Mouse (Mus musculus): ENCODE results near the gene Mrvi1. TPM values are rescaled to one million over a fixed set of nuclear protein-coding genes. Genes with fewer than 3 reads are reported as not detected.

The Mrvi1 gene
- total RNA-seq, 1 experiment: 0.27 TPM

DNA sequence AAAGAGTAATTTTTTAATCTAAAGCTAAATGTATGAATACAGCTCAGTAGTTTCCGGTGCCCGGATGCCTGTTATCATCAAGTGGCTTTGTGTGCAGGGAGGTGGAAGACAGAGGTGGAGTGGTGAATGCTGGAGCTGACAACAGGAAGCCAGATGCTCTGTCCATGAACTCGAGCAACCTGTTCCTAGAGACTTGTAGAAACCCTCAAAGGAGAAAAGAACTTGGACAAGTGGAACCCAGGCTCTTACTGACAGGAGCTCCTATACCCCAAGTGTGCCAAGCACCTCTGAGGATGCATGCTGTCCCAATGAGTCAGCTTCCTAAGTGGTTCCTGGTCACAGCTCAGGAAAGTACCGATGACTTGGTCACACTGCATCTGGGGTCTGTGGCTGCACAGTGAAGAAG is 41.1 kb downstream of the Mrvi1 start:
- Histone ChIP-seq H3K9me3 (ENCODE audit: control insufficient read depth, insufficient read depth, low read depth, low read length) (no peaks in the 10 kb centered on the region), H3K27ac (ENCODE audit: insufficient read depth, low read depth, low read length, poor library complexity, severe bottlenecking) (no peak overlapping the region), H3K4me1 (ENCODE audit: control insufficient read depth in 2 of 2, insufficient read depth in 2 of 2, low read length in 2 of 2, poor library complexity in 1 of 2) (peaks cover 0 to 10% of the 10 kb centered on the region in 2 experiments; a peak in 3 of 4 replicates), H3K4me3 (ENCODE audit: insufficient read depth in 1 of 2, low read depth in 1 of 2, low read length in 2 of 2, poor library complexity in 1 of 2, severe bottlenecking in 1 of 2) (no peak overlapping the region), H3K36me3 (ENCODE audit: control insufficient read depth, insufficient read depth, low read length, poor library complexity, severe bottlenecking) (no peaks in the 10 kb centered on the region), H3K9ac (ENCODE audit: insufficient read depth, low read depth, low read length, poor library complexity, severe bottlenecking) (no peak overlapping the region)
- TF ChIP-seq ZC3H11A (IDR thresholded peaks at IDR 0.05; ENCODE audit: borderline replicate concordance, low read depth, low read length) (no peak), MAFK (IDR thresholded peaks at IDR 0.05; ENCODE audit: insufficient read depth, low read depth, low read length) (no peak), ZNF384 (IDR thresholded peaks at IDR 0.05; ENCODE audit: low read depth, low read length) (no peak), CHD2 (IDR thresholded peaks at IDR 0.05; ENCODE audit: low read depth, low read length) (no peak), HCFC1 (IDR thresholded peaks at IDR 0.05; ENCODE audit: borderline replicate concordance, insufficient read depth, low read length) (no peak)
- in situ Hi-C loops (cut with MboI; ENCODE audit: low sequenced_read_pairs in 2 of 2, unreplicated experiment in 2 of 2): no loop called here
- no peak for DNase-seq (ENCODE audit: low read depth, low spot score)

DNA sequence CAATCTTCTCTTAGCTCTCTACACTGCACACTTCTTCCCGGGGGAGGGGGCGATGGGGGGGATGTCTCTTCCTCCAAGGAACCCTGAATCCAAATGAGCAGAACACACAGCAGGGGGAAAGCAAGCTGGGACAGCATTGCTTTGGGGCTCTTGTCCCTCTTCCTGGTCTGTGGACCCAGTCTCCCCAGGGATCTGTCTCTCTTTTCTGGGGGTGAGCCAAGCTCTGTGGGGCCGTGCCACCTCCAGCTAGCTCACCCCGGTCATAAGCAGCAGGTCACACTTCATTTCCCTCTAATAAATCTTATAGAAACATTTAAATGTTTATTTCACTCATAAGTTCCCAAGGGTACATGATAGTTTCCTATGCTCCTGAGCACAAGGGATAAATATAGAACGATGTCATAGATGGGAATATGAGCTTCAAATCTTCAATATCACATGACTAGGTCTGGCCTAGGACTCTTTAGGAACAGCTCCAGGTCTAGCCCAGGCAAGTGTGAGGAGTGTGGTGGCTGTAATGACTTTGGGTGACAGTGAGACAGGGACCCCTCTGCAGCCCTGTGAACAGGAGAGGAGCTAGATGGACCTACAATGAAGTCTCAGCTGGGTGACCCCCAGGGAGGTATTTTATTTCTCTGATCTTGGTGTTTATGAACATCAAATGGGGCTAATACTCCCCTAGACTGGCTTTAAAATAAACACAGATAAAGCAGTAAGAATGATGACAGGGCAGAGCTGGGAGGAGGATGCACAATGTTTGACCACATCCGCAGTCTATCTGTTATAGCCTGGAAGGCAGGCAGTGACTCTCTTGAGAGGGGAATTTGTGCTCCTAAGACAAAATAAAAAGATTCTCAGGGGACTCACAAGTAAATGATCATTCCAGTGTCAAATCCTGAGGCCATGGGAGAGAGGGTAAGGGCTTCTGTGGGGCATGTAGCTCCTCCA is 46.2 kb downstream of the Mrvi1 start:
- DNase-seq (ENCODE audit: low read depth, low spot score): no peak
- H3K4me1 ChIP-seq (ENCODE audit: control insufficient read depth in 2 of 2, insufficient read depth in 2 of 2, low read length in 2 of 2, poor library complexity in 1 of 2): peaks cover 0 to under 1% of the 10 kb centered on the region in 2 experiments; a peak in 1 of 4 replicates
- H3K27ac ChIP-seq (ENCODE audit: insufficient read depth, low read depth, low read length, poor library complexity, severe bottlenecking): no peak overlapping the region
- TF ChIP-seq HCFC1 (IDR thresholded peaks at IDR 0.05; ENCODE audit: borderline replicate concordance, insufficient read depth, low read length) (no peak), CHD2 (IDR thresholded peaks at IDR 0.05; ENCODE audit: low read depth, low read length) (no peak), MAFK (IDR thresholded peaks at IDR 0.05; ENCODE audit: insufficient read depth, low read depth, low read length) (no peak), ZC3H11A (IDR thresholded peaks at IDR 0.05; ENCODE audit: borderline replicate concordance, low read depth, low read length) (no peak), ZNF384 (IDR thresholded peaks at IDR 0.05; ENCODE audit: low read depth, low read length) (no peak)
- in situ Hi-C loops (cut with MboI; ENCODE audit: low sequenced_read_pairs in 2 of 2, unreplicated experiment in 2 of 2): no loop called here
- no peaks in the 10 kb centered on the region for H3K36me3 ChIP-seq (ENCODE audit: control insufficient read depth, insufficient read depth, low read length, poor library complexity, severe bottlenecking)
- H3K4me3 ChIP-seq (ENCODE audit: insufficient read depth in 1 of 2, low read depth in 1 of 2, low read length in 2 of 2, poor library complexity in 1 of 2, severe bottlenecking in 1 of 2): no peak overlapping the region
- no peak overlapping the region for H3K9ac ChIP-seq (ENCODE audit: insufficient read depth, low read depth, low read length, poor library complexity, severe bottlenecking)
- H3K9me3 ChIP-seq (ENCODE audit: control insufficient read depth, insufficient read depth, low read depth, low read length): no peaks in the 10 kb centered on the region

DNA sequence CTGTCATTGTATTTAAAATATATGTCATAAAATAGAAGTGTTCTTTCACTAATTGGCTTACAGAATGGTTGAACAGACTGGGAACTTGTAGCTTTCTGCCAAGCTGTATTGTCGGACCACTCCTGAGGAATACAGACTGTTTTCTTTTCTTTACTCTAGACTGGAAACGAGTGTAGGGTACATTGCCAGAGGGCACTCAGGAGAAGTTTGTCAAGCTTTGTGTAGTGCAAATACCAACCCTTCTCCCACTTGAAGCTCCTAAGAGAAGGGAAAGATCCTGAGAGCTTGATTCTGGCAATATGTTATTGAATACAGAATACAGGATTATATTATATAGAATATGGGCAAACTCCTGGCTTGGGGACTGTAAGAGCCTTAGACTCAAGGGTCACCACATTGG is 48.3 kb downstream of the Mrvi1 start:
- no peak for TF ChIP-seq HCFC1 (IDR thresholded peaks at IDR 0.05; ENCODE audit: borderline replicate concordance, insufficient read depth, low read length)
- TF ChIP-seq ZC3H11A (IDR thresholded peaks at IDR 0.05; ENCODE audit: borderline replicate concordance, low read depth, low read length): no peak
- no peak for TF ChIP-seq MAFK (IDR thresholded peaks at IDR 0.05; ENCODE audit: insufficient read depth, low read depth, low read length)
- TF ChIP-seq CHD2 (IDR thresholded peaks at IDR 0.05; ENCODE audit: low read depth, low read length): no peak
- no peak for TF ChIP-seq ZNF384 (IDR thresholded peaks at IDR 0.05; ENCODE audit: low read depth, low read length)
- no peak overlapping the region for H3K4me3 ChIP-seq (ENCODE audit: insufficient read depth in 1 of 2, low read depth in 1 of 2, low read length in 2 of 2, poor library complexity in 1 of 2, severe bottlenecking in 1 of 2)
- in situ Hi-C loops (cut with MboI; ENCODE audit: low sequenced_read_pairs in 2 of 2, unreplicated experiment in 2 of 2): no loop called here

DNA sequence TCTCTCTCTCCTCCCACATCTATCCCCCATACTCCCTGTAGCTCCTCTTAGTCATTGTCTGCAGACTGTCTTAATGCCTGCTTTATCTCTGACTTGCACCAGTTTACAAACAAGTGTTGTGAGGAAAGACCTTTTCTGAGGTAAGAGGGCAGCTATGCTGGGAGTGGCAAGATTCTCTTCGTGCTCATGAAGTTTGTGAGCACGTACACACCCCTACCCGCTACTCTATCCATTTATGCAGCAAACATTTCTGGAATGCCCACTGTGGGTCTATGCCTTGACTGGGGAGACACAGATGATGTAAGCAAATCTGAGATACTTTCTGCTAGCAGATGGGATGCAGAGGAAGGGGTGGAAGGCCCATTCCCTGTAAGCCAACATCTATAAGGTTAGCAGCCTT is 48.9 kb downstream of the Mrvi1 start:
- Histone ChIP-seq H3K4me1 (ENCODE audit: control insufficient read depth in 2 of 2, insufficient read depth in 2 of 2, low read length in 2 of 2, poor library complexity in 1 of 2) (no peaks in the 10 kb centered on the region), H3K36me3 (ENCODE audit: control insufficient read depth, insufficient read depth, low read length, poor library complexity, severe bottlenecking) (no peaks in the 10 kb centered on the region), H3K27ac (ENCODE audit: insufficient read depth, low read depth, low read length, poor library complexity, severe bottlenecking) (no peak overlapping the region), H3K9ac (ENCODE audit: insufficient read depth, low read depth, low read length, poor library complexity, severe bottlenecking) (no peak overlapping the region), H3K9me3 (ENCODE audit: control insufficient read depth, insufficient read depth, low read depth, low read length) (no peaks in the 10 kb centered on the region), H3K4me3 (ENCODE audit: insufficient read depth in 1 of 2, low read depth in 1 of 2, low read length in 2 of 2, poor library complexity in 1 of 2, severe bottlenecking in 1 of 2) (no peak overlapping the region)
- in situ Hi-C loops (cut with MboI; ENCODE audit: low sequenced_read_pairs in 2 of 2, unreplicated experiment in 2 of 2): no loop called here
- DNase-seq (ENCODE audit: low read depth, low spot score): no peak
- no peak for TF ChIP-seq HCFC1 (IDR thresholded peaks at IDR 0.05; ENCODE audit: borderline replicate concordance, insufficient read depth, low read length)
- TF ChIP-seq ZC3H11A (IDR thresholded peaks at IDR 0.05; ENCODE audit: borderline replicate concordance, low read depth, low read length): no peak
- no peak for TF ChIP-seq MAFK (IDR thresholded peaks at IDR 0.05; ENCODE audit: insufficient read depth, low read depth, low read length)
- no peak for TF ChIP-seq ZNF384 (IDR thresholded peaks at IDR 0.05; ENCODE audit: low read depth, low read length)
- no peak for TF ChIP-seq CHD2 (IDR thresholded peaks at IDR 0.05; ENCODE audit: low read depth, low read length)

More for the DNA sequence above, 48.3 kb downstream of the Mrvi1 start:
- Histone ChIP-seq H3K27ac (ENCODE audit: insufficient read depth, low read depth, low read length, poor library complexity, severe bottlenecking) (no peak overlapping the region), H3K9ac (ENCODE audit: insufficient read depth, low read depth, low read length, poor library complexity, severe bottlenecking) (no peak overlapping the region), H3K36me3 (ENCODE audit: control insufficient read depth, insufficient read depth, low read length, poor library complexity, severe bottlenecking) (no peaks in the 10 kb centered on the region), H3K4me1 (ENCODE audit: control insufficient read depth in 2 of 2, insufficient read depth in 2 of 2, low read length in 2 of 2, poor library complexity in 1 of 2) (no peaks in the 10 kb centered on the region), H3K9me3 (ENCODE audit: control insufficient read depth, insufficient read depth, low read depth, low read length) (no peaks in the 10 kb centered on the region)
- no peak for DNase-seq (ENCODE audit: low read depth, low spot score)
